Mouse (Mus musculus): Measurements from ENCODE around the gene Sowahd. TPM values are rescaled to one million over a fixed set of nuclear protein-coding genes. Genes with fewer than 3 reads are reported as not detected.
"Not testable (repeated sequence)": the region's sequence is repeated elsewhere in the genome, so short reads cannot be mapped to it uniquely, and the experiment has no call there.

The Sowahd gene
- total RNA-seq, 2 experiments from 2014 or later, result not detected

- intact Hi-C loops (cut with DNase I), result no loop called here
- DNase-seq, result peak; percentile 29
- peak; percentile 84 for TF ChIP-seq CTCF (IDR thresholded peaks at IDR 0.05)
- H3K4me3 ChIP-seq, result no peak overlapping the region
- no peak overlapping the region for H3K27ac ChIP-seq
Measured at GRCm38 (mm10) chrX:37074262-37074892, 25.7 kb downstream of the Sowahd start.

GRCm38 (mm10) chrX:37076651-37077050 lies 28.0 kb downstream of the Sowahd start:
- no peak for DNase-seq
- no peak for TF ChIP-seq CTCF (IDR thresholded peaks at IDR 0.05)
- intact Hi-C loops (cut with DNase I), result no loop called here
- no peak overlapping the region for H3K27ac ChIP-seq
- no peak overlapping the region for H3K4me3 ChIP-seq

GRCm38 (mm10) chrX:37080345-37080744 lies 31.7 kb downstream of the Sowahd start:
- DNase-seq; intact Hi-C loops (cut with DNase I); H3K27ac ChIP-seq: not testable (repeated sequence)

GRCm38 (mm10) chrX:37081194-37081593 lies 32.5 kb downstream of the Sowahd start:
- intact Hi-C loops (cut with DNase I), result no loop called here
- no peak for DNase-seq
- TF ChIP-seq CTCF (IDR thresholded peaks at IDR 0.05), result no peak
- Histone ChIP-seq H3K4me3 (no peak overlapping the region), H3K27ac (no peak overlapping the region)

More at GRCm38 (mm10) chrX:37080345-37080744, 31.7 kb downstream of the Sowahd start:
- not testable (repeated sequence) for H3K4me3 ChIP-seq

GRCm38 (mm10) chrX:37084318-37084926 lies 35.8 kb downstream of the Sowahd start:
- H3K27ac ChIP-seq, result peak overlapping the region; percentile 93
- intact Hi-C loops (cut with DNase I), result no loop called here
- no peak for TF ChIP-seq CTCF (IDR thresholded peaks at IDR 0.05)
- DNase-seq, result no peak
- peak overlapping the region; percentile 86 for H3K4me3 ChIP-seq

- DNase-seq, result peak; percentile 91
- peak; percentile 19; the same call in 1 of the 2 replicates for TF ChIP-seq CTCF (IDR thresholded peaks at IDR 0.05)
- peak within 1 kb of the TSS; percentile 86 for H3K4me3 ChIP-seq
- peak within 1 kb of the TSS; percentile 93 for H3K27ac ChIP-seq
- intact Hi-C loops (cut with DNase I), result no loop called here
Measured at GRCm38 (mm10) chrX:37084927-37085660, 36.4 kb downstream of the Sowahd start, which contains the start of gene Rpl39. Gene Rpl39 (minus strand): TSS chrX:37085402.

GRCm38 (mm10) chrX:37085665-37086064 lies 37.0 kb downstream of the Sowahd start:
- Histone ChIP-seq H3K4me3 (peak overlapping the region; percentile 86), H3K27ac (peak overlapping the region; percentile 93)
- no peak for DNase-seq
- TF ChIP-seq CTCF (IDR thresholded peaks at IDR 0.05), result no peak
- intact Hi-C loops (cut with DNase I), result no loop called here

GRCm38 (mm10) chrX:37088778-37089177 lies 40.1 kb downstream of the Sowahd start:
- no peak for TF ChIP-seq CTCF (IDR thresholded peaks at IDR 0.05)
- DNase-seq, result no peak
- no peak overlapping the region for H3K27ac ChIP-seq
- intact Hi-C loops (cut with DNase I), result no loop called here
- no peak overlapping the region for H3K4me3 ChIP-seq

- DNase-seq, result no peak
- no peak overlapping the region for H3K4me3 ChIP-seq
- no peak overlapping the region for H3K27ac ChIP-seq
- intact Hi-C loops (cut with DNase I), result no loop called here
- no peak for TF ChIP-seq CTCF (IDR thresholded peaks at IDR 0.05)
Measured at GRCm38 (mm10) chrX:37091457-37091856, 42.8 kb downstream of the Sowahd start.

- DNase-seq, result no peak
- Histone ChIP-seq H3K27ac (no peak overlapping the region), H3K4me3 (no peak overlapping the region)
- TF ChIP-seq CTCF (IDR thresholded peaks at IDR 0.05), result no peak
- intact Hi-C loops (cut with DNase I), result no loop called here
Measured at GRCm38 (mm10) chrX:37095106-37095768, 46.6 kb downstream of the Sowahd start.

- no peak overlapping the region for H3K27ac ChIP-seq
- no peak overlapping the region for H3K4me3 ChIP-seq
- intact Hi-C loops (cut with DNase I), result no loop called here
- no peak for DNase-seq
- TF ChIP-seq CTCF (IDR thresholded peaks at IDR 0.05), result no peak
Measured at GRCm38 (mm10) chrX:37098681-37099080, 50.0 kb downstream of the Sowahd start.

Other genes with a start within 250 kb of the Sowahd start
- gene Ube2a, start 174.9 kb upstream of the Sowahd start, total RNA-seq (2021), result 10 to 100 TPM; 37.7 to 40.0 TPM
- gene C330007P06Rik, start 174.7 kb upstream of the Sowahd start, total RNA-seq (2021), result 10 to 100 TPM; 12.0 TPM
- gene Nkrf, start 145.9 kb upstream of the Sowahd start, total RNA-seq (2021), result 1 to 10 TPM; 2.7 to 2.9 TPM
- gene Sept6, start 57.1 kb upstream of the Sowahd start, total RNA-seq (2021), result 1 to 10 TPM in 1 of 2 experiments, under 1 TPM in 1; 0.99 to 1.9 TPM
- 100 to 1,000 TPM; 265 to 297 TPM for gene Rpl39, start 36.6 kb downstream of the Sowahd start, total RNA-seq (2021)
- 10 to 100 TPM in 1 of 2 experiments, 1 to 10 TPM in 1; 9.4 to 10.1 TPM for gene Upf3b, start 61.5 kb downstream of the Sowahd start, total RNA-seq (2021)
- 10 to 100 TPM in 1 of 2 experiments, 1 to 10 TPM in 1; 6.1 to 10.1 TPM for gene Nkap, start 78.0 kb downstream of the Sowahd start, total RNA-seq (2021)
- gene Akap14, start 120.0 kb downstream of the Sowahd start, total RNA-seq (2021), result not detected
- gene Ndufa1, start 142.3 kb downstream of the Sowahd start, total RNA-seq (2021), result 100 to 1,000 TPM; 357 to 460 TPM
- gene Rnf113a1, start 142.4 kb downstream of the Sowahd start, total RNA-seq (2021), result 1 to 10 TPM; 1.7 to 2.6 TPM
- not detected for gene Gm9, start 162.2 kb downstream of the Sowahd start, total RNA-seq (2021)
- gene Rhox1, start 173.4 kb downstream of the Sowahd start, total RNA-seq (2021), result not detected
- gene Rhox2a, start 196.1 kb downstream of the Sowahd start, total RNA-seq (2021), result not detected
- gene Rhox3a, start 201.1 kb downstream of the Sowahd start, total RNA-seq (2021), result not detected
- not detected for gene Rhox4a, start 216.5 kb downstream of the Sowahd start, total RNA-seq (2021)